Mouse (Mus musculus) small intestine, adult 2 months (tissue): ENCODE results near the gene Zfp1.

Experiments used
- CTCF ChIP-seq: fragments of 200-500 bp; IDR thresholded peaks from 2 replicates; pipeline ENCODE4 v1.5.1; 2012; ENCODE audit warnings: low read depth, mild to moderate bottlenecking, control low read depth, inconsistent platforms, low read length, moderate library complexity, mixed read lengths; ENCODE audit not compliant: insufficient replicate concordance, insufficient read length; ENCODE audit errors: extremely low read depth
- POLR2A ChIP-seq: fragments of 200-500 bp; IDR thresholded peaks from 2 replicates; pipeline ENCODE4 v1.6.1; 2012; ENCODE audit warnings: low read depth, mild to moderate bottlenecking, control low read depth, inconsistent platforms, low read length, moderate library complexity

DNA sequence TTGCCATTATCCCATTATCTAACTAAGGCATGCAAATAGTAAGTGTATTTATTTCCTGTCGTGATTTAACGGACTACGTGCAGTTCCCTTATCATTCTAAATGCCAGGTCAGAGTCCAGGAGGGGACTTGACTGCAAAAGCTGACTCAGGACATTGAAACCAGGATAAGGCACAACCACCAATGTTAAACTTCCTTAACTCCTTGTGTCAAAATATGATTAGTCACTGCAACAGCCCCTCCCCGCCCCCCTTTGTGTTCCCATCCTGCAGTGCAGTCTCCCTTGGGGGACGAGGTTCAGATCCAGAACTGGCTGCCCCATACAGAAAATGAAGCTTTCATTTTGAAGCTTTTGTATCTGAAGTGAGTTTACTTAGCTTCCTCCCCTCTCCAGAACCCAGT is 705 bp upstream of the Zfp1 start:
- TF ChIP-seq POLR2A (no peak), CTCF (no peak)
